Mouse (Mus musculus) embryonic fibroblast, embryonic 13.5 days (primary cell): Measurements from ENCODE around the gene Tspan9.

ENCODE experiments used
- CTCF ChIP-seq: IDR thresholded peaks from 2 replicates; pipeline ENCODE4 v1.5.1; 2011; ENCODE audit warnings: mild to moderate bottlenecking, control low read depth, low read length, moderate library complexity, borderline replicate concordance; ENCODE audit not compliant: insufficient read depth
- POLR2A ChIP-seq: IDR thresholded peaks from 2 replicates; pipeline ENCODE4 v1.6.1; 2011; ENCODE audit warnings: low read depth, mild to moderate bottlenecking, control low read depth, low read length, moderate library complexity

DNA sequence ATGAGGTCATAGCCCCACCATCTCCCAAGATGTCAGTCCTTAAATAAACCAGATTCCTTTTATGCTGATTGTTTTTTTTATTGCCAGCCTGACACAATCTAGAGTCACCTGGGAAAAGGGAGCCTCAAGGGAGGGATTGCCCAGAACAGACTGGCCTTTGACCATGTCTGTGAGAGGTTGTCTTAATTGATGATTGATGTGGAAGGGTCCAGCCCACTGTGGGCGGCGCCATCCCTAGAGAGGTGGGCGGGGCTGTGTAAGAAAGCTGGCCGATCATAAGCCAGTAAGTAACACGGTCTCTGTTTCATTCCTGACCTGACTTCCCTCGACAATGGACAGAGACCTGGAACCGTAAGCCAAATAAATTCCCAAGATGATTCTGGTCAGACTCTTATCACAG is 124.3 kb downstream of the Tspan9 start:
- TF ChIP-seq CTCF: no peak
- TF ChIP-seq POLR2A: no peak
